Mouse (Mus musculus) left cerebral cortex, adult 18-20 months (tissue): ENCODE measurements around the gene Zfp454. TPM values are rescaled to one million over a fixed set of nuclear protein-coding genes. Genes with fewer than 3 reads are reported as not detected.

Experiments
- DNase-seq, 2 experiments: peaks; one replicate each; pipeline ENCODE4 v3.0.0; 2021 to 2022; ENCODE audit warnings: low spot score in 2 of 2, mixed read lengths in 1 of 2
- long read RNA-seq, 2 experiments: library from polyadenylated mRNA; stranded (forward); transcript quantifications; one replicate each; pipeline ENCODE4 v2.0.0; 2021
- total RNA-seq, 2 experiments: library from RNA; stranded (reverse); gene quantifications; 2 replicates each; pipeline ENCODE4 v1.2.3; 2021

Gene Zfp454
- total RNA-seq, result 1 to 10 TPM; 5.4 to 5.6 TPM
- long read RNA-seq, experiment 1, partial matches to known transcripts, result 2 of 8 reads
- long read RNA-seq, experiment 1, other reads (novel, unspliced or antisense), result 6 of 8 reads
- long read RNA-seq, experiment 2, partial matches to known transcripts, result 0 of 9 reads
- long read RNA-seq, experiment 2, other reads (novel, unspliced or antisense), result 4 of 9 reads

DNA sequence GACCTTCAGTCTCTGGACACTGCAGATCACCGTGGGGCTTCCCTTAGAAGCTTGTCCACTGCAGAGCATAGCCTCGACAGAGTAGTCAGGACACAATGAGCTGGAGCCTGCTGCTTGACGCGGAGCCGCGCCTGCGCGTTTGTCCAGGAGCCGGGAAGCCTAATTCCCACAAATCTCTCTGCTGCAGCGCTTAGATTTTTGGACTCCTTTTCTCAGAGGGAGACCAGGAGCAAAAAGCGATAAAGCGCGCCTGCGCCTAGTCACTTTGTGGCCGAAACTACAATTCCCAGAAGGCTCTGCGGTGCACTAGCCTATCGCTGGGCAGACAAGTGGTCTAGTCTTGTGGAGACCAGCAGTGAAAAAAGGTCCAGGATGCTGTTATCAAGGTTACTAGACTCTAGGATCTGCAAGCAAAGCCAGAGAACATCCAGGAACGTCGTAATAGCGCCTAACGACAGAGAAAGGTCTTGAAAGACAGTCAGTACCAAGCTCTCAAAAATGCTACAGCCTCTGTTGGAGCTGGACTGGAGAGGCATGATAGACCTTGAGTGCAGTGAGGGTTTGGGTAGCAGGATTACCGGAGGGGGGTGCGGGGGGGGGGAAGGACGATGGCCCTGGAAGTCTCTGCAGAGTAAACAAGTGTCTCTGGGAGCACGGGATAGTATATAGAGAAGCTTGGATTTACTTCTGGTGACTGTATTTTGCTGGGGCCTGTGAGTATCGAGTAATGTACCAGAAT is at the start of gene Zfp454:
Zfp454 (minus strand) TSS at position 262 of the 739 bp plus-strand sequence.
- DNase-seq, result peak; percentile 94 to 95

DNA sequence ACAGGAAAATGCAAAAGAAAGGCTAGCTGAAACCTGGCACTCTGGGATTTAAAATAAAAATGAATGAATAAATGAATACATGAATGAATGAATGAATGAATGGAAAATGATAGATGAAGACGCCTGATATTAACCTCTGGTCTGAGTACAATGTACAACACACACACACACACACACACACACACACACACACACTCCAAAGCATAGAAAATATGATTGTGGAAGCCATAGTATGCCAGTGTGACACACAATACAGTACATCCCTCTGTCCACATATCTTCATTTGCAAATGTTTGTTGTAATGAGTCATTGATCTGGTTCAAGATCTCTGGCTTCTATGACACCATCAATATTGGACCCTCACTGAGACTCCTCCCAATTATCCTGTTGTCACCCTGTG is 44.6 kb upstream of the Zfp454 start:
- no peak for DNase-seq

DNA sequence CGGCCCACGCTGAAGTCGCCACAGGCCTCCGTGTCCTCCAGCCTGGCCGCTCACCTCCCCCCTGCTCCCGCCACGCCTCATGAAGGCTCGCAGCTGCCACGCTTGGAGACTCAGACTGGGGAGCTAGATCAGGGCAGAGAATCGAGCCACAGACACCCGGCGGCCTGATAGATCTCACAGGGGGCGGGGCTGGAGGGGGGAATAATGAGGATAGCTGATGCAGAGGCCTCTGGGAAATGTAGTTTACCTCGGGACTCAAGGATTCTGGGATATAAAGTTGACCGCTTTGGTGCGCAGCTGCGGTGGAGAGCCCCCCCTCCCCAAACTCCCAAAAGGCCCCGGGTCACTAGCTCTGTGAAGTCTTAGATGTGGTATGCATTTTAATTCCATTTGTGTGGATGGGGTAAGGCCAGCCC is 44.0 kb upstream of the Zfp454 start, which contains the start of gene Zfp354b:
Zfp354b (minus strand) TSS at position 183 of the 416 bp plus-strand sequence.
- DNase-seq, result peak; percentile 81 to 85

DNA sequence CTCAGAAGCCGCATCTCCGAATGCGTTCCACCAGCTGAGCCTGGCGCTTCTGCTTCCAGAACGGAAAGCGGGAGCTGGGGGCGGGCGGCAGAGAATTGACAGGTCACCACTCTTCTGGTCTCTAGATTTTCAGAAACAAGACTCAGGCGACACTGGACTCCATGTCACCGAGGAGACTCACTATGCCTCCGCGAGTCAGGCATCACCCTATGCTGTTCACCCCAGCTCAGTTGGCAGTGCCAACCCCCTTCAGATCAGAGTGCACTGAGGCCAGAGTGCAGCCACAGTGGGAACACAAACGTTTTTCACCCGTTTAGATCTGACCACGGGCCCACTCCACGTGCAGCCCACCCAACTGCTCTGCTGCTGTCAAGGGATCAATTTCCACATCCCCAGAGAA is 43.6 kb upstream of the Zfp454 start:
- DNase-seq, result peak in 1 of 2 experiments; percentile 16

DNA sequence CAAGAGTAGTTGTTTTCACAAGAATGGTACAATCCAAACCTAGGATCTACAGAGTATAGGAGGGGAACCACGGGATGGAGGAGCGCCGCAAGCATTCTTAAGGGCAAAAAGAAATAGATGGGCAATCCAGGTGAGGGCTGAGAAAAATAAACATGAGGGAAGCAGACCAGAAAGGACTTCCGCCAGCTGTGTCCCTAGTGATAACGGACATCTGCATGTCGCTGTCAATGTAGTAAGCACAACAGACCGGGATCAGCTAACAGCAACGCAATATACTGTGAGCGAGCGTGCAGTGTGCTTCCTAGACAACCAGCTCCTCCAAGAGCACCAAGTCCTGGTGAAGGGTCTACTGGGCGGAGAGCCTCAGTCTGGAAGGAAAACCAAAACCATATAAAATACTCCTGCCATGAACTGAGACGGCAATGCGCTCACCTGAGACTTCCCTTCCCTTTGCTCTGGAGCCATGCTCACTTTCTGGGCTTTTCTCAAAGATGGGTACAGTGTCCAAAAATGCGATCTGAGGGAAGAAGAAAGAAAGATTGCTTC is 43.1 kb upstream of the Zfp454 start:
- peak in 1 of 2 experiments; percentile 10 for DNase-seq

DNA sequence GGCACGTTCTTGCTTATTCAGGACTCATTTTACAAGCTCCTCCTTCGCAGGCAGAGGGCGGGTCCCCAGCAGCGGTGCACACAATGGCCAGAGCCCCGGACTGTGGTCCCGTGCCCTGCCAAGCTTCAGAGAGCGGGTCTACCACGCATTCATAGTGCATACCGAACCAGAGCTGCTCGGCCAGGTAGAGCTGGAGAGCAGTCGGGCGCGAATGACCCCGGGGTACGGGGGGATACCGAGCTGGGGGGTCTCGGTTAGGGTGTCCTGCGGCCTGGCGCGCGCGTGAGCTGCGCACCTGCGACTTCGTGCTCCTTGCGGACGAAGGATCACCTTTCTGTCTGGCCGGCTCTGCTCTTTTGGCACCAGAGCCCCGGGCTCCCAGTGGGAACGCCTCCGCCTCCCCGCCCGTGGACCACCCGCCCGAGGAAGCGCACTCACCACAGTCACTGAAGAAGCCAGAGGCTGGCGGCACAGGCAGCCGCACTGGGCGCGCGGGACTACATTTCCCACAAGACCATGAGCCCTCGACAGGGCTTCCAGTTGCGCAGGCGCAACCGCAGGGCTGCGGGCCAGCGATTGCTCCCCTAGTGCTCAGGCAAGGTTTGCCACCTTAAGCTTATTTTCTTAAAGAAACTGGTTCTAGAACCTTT is 28.3 kb upstream of the Zfp454 start, which contains the start of gene Zfp2:
Zfp2 (minus strand) TSS at position 495 of the 650 bp plus-strand sequence.
- DNase-seq, result peak; percentile 91 to 93

DNA sequence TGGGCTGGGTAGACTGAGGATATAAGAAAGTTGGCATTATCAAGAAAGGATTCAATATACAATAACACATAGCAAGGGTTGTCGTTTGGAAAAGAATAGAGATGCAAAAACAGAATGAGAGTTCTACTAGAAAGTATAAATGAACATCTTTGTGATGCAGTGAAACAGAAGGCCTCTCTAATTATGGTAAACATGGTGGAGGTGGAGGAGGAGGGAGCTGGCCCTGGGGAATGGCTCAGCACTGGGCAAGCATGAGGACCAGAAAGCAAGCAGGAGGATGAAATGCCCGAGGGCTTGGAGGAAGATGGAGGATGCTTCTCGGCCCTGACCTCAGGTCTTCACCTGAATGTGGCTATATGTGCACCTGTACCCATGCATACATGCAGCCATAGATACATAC is 27.0 kb upstream of the Zfp454 start:
- peak in 1 of 2 experiments; percentile 23 for DNase-seq

DNA sequence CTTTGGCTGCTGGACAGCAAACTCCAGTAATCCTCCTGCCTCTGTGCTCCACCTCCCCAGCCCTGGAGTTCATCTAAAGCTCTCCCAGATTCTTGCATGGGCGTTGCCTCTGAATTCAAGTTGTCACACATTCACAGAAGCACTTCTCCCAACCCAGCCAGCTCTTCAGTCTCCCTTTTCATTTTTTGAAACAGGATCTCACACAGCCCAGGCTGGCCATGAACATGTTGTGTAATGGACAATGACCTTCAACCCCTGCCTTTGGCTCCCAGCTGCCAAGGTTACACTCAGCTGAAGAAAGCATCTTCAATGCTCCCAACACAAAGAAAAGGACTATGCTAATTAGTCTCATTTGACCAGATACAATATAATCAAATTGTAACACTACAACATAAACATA is 25.9 kb upstream of the Zfp454 start:
- no peak for DNase-seq

DNA sequence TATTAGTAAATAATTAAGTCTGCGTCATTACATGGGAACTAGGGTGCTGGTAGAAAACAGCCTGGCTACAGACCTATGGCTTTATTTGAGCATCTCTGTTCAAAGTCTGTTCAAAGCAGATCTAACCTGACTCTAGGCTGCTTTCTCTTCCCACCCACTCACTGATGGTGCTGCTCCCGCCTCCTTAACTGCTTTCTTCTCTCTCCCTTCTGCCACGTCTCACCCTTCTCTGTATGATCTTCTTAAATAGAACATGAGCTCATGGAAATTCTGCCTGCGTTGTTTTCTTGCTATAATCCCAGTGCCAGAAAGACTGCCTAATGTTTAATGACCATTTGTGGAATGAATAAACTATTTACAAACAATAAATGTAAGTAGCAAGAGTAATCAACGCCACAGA is 20.7 kb upstream of the Zfp454 start:
- DNase-seq, result peak in 1 of 2 experiments; percentile 28

DNA sequence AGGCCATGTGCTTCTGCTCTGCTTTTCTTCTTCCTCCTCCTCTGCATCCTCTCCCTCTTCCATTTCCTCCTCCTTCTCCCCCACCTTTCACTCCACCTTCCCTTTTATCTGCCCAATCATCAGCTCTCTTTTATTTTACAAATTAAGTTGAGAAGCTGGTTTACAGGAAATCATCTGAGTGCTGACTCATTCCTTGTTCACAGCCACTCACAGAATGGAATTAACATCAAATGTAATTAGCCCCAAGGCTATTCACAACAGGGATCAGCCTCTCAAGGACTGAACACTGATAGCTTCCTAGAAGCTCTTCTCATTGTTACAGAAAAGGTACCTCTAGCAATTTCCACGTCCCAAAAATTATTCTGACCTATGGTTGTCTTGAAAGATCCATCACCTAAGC is 9.9 kb upstream of the Zfp454 start:
- DNase-seq, result no peak

DNA sequence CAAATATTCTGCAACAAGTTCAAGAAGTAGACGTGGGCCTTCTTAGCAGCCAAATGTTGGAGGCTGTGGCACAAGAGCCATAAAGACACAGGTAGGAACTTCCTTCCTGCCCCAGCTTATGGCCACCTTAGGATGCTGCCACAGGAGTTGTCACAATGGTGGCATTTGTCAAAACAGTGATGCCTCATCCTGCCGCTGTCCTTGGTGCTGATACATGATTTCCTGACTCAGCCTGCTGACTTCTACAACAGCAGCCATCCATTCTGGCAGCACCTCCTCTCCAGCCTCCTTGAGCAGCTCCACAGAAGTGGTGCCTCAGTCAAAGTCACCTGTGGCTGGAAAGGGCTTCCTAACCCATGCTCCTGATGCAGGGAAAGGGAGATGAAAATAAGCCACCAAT is 5.0 kb upstream of the Zfp454 start:
- no peak for DNase-seq

DNA sequence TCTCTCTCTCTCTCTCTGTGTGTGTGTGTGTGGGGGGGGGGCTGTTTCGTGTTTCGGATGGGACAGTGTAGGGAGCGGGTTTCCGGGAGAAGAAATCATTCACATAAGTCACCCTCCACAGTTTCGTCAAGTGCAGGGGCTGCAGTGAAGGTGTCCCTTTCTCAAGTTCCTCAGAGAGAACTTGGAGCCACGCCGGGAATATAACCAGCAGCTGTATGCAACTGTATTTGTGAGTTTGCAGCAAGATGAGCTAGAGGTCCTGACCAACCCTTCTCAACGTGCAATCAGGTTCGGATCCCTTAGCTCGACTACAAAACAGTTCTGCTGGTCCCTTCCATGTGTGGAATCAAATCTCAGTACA is 538 bp downstream of the Zfp454 start:
- DNase-seq, result no peak

DNA sequence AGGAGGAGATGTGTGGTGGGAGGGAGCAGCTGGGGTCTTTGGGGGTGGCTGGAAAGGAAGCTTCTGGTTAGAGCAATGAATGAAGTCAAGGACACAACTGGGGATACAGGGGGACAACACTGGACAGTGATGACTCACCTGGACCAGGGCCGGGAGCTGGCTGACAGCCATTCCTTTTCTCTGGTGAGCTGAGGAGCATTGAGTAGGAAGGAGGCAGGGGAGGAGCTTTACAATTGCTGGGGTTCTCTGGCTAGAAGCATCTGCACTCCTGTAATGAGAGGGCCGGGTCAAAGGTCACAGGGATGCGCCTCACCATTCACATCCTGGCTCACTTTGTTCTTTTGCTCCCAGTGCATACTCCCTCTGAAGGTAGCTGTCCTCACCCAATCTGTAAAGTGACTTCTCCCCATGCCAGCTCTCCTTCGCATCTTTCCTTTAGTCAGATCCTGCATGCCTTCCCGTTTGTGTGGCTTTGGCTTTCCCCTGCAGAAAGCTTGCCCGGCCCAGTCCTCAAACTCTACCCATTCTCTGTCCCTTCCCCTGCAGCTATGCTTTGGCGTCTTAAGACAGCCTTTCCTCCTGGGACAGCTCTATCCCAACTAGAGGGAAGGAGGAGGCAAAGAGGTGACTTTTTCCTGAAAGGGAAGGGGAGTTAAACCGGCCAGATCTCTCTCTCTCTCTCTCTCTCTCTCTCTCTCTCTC is 1.1 kb downstream of the Zfp454 start:
- no peak for DNase-seq

DNA sequence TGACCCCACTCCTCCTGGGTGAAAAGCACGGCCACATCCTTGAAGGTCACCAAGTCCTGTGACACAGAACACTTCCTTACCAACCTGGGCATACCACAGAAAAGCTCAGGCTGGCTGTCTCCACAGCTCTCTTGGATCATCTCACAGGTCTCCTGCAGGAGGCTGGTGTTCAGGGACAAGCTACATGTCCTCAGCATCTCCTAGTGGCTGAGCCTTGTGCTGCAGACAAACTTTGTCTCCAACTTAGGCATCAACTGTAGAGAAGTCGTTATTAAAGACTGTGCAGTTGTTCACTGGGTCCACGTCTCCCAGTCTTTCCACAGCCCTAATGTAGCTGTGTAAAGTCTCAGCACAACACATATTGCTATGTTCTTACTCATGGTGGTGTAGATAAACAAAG is 3.7 kb downstream of the Zfp454 start:
- DNase-seq, result no peak

DNA sequence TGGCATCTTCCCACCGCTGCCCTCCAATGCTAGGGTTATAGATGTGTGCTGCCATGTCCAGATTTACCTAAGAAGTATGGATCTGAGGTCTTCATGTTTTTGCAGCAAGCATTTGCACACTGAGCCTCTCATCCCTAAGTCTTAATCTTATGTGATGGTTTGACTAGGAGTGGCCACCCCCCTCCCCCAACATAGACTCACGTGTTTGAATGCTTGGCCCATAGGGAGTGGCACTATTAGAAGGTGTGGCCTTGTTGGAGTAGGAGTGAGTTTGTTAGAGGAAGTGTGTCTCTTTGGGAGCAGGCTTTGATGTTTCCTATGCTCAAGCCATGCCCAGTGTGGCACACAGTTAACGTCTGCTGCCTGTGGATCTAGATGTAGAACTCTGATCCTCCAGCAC is 8.8 kb downstream of the Zfp454 start:
- DNase-seq, result no peak

DNA sequence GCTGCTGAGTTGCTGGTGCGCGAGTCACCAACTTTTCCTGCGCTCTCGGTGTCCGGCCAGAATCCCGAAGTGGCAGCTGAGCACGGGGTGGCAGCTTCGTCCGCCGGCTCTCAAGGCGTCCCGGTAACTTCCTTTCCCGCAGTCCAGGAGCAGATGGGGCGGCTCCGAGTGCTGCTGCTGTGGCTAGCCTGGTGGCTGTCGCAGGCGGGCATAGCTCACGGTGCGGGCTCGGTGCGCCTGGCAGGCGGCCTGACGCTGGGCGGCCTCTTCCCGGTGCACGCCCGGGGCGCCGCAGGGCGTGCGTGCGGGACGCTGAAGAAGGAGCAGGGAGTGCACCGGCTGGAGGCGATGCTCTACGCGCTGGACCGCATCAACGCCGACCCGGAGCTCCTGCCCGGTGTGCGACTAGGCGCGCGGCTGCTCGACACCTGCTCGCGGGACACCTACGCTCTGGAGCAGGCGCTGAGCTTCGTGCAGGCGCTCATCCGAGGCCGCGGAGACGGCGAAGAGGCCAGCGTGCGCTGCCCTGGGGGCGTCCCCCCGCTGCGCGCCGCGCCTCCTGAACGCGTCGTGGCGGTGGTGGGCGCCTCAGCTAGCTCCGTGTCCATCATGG is 36.4 kb downstream of the Zfp454 start:
- peak; percentile 6 to 17 for DNase-seq

DNA sequence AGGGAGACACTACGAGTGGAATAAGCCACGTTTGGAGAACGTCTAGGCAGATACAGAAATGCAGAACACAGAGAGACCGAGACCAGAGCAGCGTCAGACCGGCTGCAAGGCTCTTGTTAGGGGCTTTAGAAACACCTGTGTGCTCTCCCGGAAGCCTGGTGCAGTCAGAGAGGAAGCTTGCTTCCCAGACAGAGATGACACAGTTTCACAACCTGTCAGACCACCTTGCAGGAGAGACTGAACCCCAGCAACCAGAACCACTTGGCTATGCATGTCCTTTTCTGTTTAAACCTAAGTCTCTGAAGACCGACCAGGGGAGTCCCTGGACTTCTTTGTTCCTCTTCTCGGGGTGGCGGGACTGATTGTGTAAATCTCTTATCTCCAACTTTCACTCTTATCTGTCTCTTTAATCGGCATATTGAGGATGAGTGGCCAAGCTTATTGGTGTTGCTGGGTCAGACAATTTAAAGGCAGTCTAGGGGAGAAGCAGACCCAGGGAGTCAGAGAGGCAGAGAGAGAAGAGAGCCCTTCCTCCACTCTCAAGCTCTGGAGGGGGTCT is 37.2 kb downstream of the Zfp454 start, which contains the start of gene Grm6:
Grm6 (plus strand) TSS at position 509 of the 559 bp plus-strand sequence.
- DNase-seq, result no peak

DNA sequence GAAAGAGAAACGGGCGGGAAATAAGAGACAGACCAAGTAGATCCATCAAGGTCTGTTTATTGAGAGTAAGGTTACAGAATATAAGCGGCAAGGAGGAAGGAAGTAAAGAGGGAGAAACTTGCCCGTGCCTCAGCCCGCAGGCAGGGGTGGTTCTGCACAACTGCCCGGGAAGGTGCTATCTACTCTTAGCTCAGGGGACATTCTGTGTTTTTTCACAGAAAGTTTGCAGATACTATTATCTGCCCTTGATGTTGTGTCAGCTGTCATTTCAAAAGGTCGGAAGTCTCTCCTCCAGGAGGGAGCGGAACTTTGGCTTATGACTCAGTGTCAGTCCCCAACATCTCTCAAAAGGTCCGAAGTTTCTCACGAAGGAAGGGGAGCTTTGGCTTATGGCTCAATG is 38.1 kb downstream of the Zfp454 start:
- no peak for DNase-seq

DNA sequence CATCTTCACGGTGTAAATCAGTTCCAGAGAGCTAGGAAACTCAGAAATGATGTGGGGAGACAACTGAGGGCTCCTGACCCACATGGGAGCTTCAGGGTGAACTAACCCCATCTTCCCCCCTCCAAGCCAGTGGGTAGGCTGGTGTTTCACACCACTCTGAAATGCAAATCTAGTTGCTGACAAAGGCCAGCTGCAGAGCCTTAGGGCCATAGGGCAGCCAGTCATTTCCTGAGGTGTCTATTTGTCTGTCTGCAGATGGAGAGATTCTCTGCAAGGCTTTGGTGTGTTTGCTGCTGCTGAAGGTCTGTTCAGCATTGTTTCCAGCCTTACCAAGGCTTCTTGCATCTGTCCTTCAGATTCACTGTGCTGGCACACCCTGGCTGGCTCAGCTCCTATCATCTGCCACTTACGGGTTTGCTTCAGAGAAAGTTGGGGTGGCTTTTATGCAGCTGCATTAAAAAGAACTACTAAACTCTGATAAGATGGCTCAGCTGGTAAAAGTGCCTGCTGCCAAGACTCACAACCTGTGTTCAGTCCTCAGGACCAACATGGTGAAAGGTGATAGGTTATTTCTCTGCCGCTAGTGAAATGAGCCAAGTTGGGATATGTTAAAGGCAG is 38.8 kb downstream of the Zfp454 start:
- no peak for DNase-seq

DNA sequence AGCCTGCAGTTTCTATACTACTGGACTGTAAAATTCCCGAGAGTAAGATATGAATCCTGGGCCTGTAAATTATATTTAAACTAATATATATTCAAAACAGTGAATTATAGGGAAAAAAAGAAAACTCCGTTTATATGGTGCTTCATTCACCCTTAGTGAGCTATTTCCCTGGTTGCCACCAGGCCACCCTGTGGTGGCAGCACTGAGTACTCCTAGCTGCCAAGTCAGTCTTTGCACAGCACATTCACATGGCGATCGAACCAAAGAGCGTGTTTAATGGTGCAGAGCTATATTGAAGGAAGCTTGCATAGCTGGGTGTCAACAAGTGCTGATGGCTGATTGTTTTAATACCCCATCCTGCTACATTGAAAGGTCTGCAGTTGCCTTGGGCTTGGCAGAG is 40.4 kb downstream of the Zfp454 start:
- peak in 1 of 2 experiments; percentile 5 for DNase-seq
